Mouse (Mus musculus) small intestine, adult 2 months (tissue): ENCODE measurements at regions not wholly inside any gene's neighbourhood (a gene's known extent, or its start where the extent isn't known, plus 50 kb on each side); places are given as distances from the start of the nearest gene placed in this dataset.
A peak's percentile ranks its signal among the peaks of the same experiment; 100 is the strongest.

Experiments
- H3K27ac ChIP-seq: fragments of 200-500 bp; 2 replicates; pipeline ENCODE4 v1.5.1; 2012; ENCODE audit warnings: low read depth, low read length, control low read depth, inconsistent platforms; ENCODE audit not compliant: insufficient read depth
- H3K27me3 ChIP-seq: fragments of 200-500 bp; 2 replicates; pipeline ENCODE4 v1.6.1; 2012; ENCODE audit warnings: mild to moderate bottlenecking, moderate library complexity, low read length, inconsistent platforms; ENCODE audit not compliant: control insufficient read depth, insufficient read depth
- H3K36me3 ChIP-seq: fragments of 200-500 bp; 2 replicates; pipeline ENCODE4 v1.6.1; 2012; ENCODE audit warnings: mild to moderate bottlenecking, low read length, control low read depth, inconsistent platforms; ENCODE audit not compliant: control insufficient read depth, insufficient read depth
- H3K4me1 ChIP-seq: fragments of 200-500 bp; 2 replicates; pipeline ENCODE4 v1.6.1; 2012; ENCODE audit warnings: low read length, inconsistent platforms, mixed read lengths; ENCODE audit not compliant: control insufficient read depth, insufficient read depth, insufficient read length
- H3K4me3 ChIP-seq: fragments of 200-500 bp; 2 replicates; pipeline ENCODE4 v1.5.1; 2012; ENCODE audit warnings: low read depth, mild to moderate bottlenecking, control low read depth, inconsistent platforms, low read length, moderate library complexity
- CTCF ChIP-seq: fragments of 200-500 bp; IDR thresholded peaks from 2 replicates; pipeline ENCODE4 v1.5.1; 2012; ENCODE audit warnings: low read depth, mild to moderate bottlenecking, control low read depth, inconsistent platforms, low read length, moderate library complexity, mixed read lengths; ENCODE audit not compliant: insufficient replicate concordance, insufficient read length; ENCODE audit errors: extremely low read depth
- POLR2A ChIP-seq: fragments of 200-500 bp; IDR thresholded peaks from 2 replicates; pipeline ENCODE4 v1.6.1; 2012; ENCODE audit warnings: low read depth, mild to moderate bottlenecking, control low read depth, inconsistent platforms, low read length, moderate library complexity
- WGBS: fragments of 180-500 bp; shearing (Covaris S2); methylation state at CpG from one replicate; pipeline ENCODE4 v1.1.7; 2018; 5-methylcytosine and 5-hydroxymethylcytosine counted together

DNA sequence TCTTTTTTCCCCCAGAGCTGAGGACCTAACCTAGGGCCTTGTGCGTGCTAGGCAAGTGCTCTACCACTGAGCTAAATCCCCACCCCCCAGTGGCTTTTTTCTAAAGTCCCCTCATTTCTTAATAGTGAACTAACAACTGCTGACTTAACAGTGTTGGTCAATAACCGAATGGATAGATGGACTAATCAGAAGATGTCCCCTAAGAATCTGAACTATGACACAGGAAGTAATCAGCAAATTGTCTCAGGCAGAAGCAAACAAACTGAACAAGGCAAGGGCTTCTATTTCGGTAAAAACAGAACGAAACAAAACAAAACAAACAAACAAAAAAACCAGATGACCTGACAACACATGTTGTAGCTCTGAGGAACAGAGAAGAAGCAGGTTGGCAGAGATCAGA lies 62.2 kb upstream of the Fam3c start:
- Histone ChIP-seq H3K4me3 (no peak overlapping the region), H3K27ac (no peak overlapping the region), H3K27me3 (no peaks in the 10 kb centered on the region), H3K36me3 (no peaks in the 10 kb centered on the region), H3K4me1 (peaks cover 4% of the 10 kb centered on the region; the same call in 1 of the 2 replicates)
- TF ChIP-seq POLR2A = no peak
- TF ChIP-seq CTCF = no peak
- WGBS = 76% methylated on average over 4 of the region's 4 CpGs

DNA sequence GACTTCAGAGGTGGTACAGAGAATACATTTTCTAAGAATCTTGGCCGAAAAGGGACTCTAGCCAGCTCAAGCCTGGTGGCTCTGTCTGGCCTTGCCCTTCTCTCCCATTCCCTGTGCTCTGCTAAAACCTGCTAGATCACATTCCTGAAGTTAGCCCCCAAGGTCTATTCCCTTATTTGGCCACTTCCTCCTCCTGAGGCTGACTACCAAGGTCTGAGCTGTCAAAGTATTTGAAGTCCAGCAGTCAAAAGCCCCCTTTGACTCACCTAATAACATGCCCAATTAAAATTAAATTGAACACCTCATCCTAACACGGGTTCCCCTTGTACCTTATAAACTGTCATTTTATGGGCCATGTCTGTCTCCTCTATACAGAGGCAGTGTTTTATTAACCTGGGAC lies 61.1 kb upstream of the Fam3c start:
- H3K4me3 ChIP-seq = no peak overlapping the region
- no peaks in the 10 kb centered on the region for H3K4me1 ChIP-seq
- no peaks in the 10 kb centered on the region for H3K27me3 ChIP-seq
- WGBS = 60% methylated on average over 2 of the region's 2 CpGs
- H3K36me3 ChIP-seq = no peaks in the 10 kb centered on the region
- no peak for TF ChIP-seq CTCF
- no peak for TF ChIP-seq POLR2A
- H3K27ac ChIP-seq = no peak overlapping the region

DNA sequence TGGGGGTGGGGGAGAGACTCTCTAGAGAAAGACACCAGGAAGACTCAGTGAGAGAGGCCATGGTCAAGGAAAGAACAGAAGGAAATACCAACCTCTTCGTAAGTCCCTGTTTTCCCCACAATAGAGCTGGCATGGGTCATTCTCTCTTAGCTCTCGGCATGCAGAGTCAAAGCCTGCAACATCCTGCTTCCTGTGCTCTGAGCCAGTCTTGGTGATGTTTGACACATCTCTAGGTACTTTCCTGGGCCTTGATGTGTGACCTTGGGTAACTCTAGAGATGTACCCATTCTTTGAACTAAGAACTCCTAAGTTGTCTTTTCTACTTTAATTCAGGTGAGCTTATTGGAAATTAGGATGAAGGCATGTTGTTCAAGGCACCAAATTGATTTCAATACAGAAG lies 55.8 kb upstream of the Fam3c start:
- Histone ChIP-seq H3K4me3 (no peak overlapping the region), H3K36me3 (no peaks in the 10 kb centered on the region), H3K27ac (no peak overlapping the region), H3K27me3 (no peaks in the 10 kb centered on the region), H3K4me1 (no peaks in the 10 kb centered on the region)
- WGBS = 91% methylated on average over 2 of the region's 2 CpGs
- no peak for TF ChIP-seq POLR2A
- no peak for TF ChIP-seq CTCF

DNA sequence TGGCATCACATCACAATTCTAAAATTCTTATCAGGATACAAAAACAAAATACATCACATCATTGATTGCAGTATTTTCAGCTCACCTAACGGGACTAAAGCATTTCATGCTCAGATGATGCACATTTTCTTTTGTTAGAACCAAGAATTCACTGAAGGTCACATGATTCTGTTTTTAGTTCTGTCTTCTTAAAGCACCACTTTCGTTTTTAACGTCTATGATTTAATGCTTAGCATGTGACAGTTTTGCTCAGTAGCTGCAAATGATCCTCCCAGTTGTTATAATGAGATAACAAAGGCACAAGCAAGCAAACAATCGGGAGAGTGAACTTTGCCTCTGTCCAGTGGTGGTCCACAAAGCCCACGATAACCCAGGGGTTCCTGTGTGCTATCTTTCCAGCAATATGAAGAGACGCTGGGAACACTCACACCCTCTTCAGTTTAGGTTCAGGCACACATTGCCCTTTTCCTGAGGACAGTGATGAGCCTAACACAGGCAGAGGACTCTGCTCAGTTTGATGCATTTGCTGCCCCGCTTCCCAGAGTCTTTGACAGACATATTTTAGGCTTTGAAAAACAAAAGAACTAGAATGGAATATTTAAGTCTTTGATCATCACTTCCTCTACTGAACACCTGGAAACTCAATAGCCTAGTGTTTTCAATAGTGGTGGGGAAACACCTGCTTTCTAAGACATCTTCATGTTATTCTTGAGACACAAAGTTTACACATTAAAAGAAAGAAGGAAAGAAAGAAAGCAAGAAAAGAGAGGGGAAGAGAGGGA lies 53.0 kb upstream of the Fam3c start:
- Histone ChIP-seq H3K4me3 (0 out of 2 replicates have a peak overlapping the region, but pooled peaks have one; percentile 12), H3K36me3 (no peaks in the 10 kb centered on the region), H3K27me3 (no peaks in the 10 kb centered on the region), H3K27ac (peak overlapping the region; percentile 17; the same call in 1 of the 2 replicates), H3K4me1 (no peaks in the 10 kb centered on the region)
- WGBS = 30% methylated on average over 7 of the region's 7 CpGs
- TF ChIP-seq POLR2A = no peak
- TF ChIP-seq CTCF = no peak
